In the genomic region with DNA sequence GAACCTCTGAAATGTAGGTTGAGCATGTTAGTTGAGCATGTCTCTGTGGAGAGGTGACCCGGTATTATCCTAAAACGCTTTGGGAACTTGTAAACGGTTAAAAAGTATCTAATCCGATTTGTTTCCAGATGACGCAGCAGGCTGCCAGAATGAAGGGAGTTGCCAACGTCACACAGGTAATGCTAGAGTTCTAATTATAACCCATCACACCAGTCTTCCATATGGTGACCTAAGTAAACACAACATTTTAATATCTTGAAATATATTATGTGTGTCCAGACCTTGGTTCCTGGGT, we compare ENCODE assay signal across 8 mouse cellular contexts. TPM values are rescaled to one million over a fixed set of nuclear protein-coding genes. Genes with fewer than 3 reads are reported as not detected.
DNase-seq lines count a peak whose midpoint lies in the region; ATAC-seq and TF ChIP-seq lines count a peak whose summit lies in the region.

No protein-coding gene starts in this region.

- no peak for TF ChIP-seq CTCF in ES-Bruce4 (IDR thresholded peaks at IDR 0.05; ENCODE audit: low read depth, low read length)

- H3K36me3 ChIP-seq in heart, embryonic 14.5 days (ENCODE audit: control insufficient read depth, insufficient read depth, low read length), result no peaks in the 10 kb centered on the region
- no peaks in the 10 kb centered on the region for H3K36me3 ChIP-seq in ES-Bruce4 (ENCODE audit: control insufficient read depth, insufficient read depth, low read length, poor library complexity, severe bottlenecking)
- no peaks in the 10 kb centered on the region for H3K36me3 ChIP-seq in embryonic facial prominence, embryonic 12.5 days
- H3K36me3 ChIP-seq in intestine, embryonic 15.5 days, result no peaks in the 10 kb centered on the region
- H3K36me3 ChIP-seq in neural tube, embryonic 12.5 days, result no peaks in the 10 kb centered on the region

- no peak overlapping the region; a peak in 1 of 4 replicates for H3K27ac ChIP-seq in heart, embryonic 14.5 days (replicated peaks in 1 of 2; ENCODE audit: control insufficient read depth in 1 of 2, insufficient read depth in 1 of 2, low read depth in 2 of 2, low read length in 2 of 2)
- H3K27ac ChIP-seq in ES-Bruce4 (ENCODE audit: insufficient read depth, low read length), result no peak overlapping the region
- H3K27ac ChIP-seq in embryonic facial prominence, embryonic 12.5 days, result no peak overlapping the region
- no peak overlapping the region for H3K27ac ChIP-seq in intestine, embryonic 15.5 days
- no peak overlapping the region for H3K27ac ChIP-seq in neural tube, embryonic 12.5 days

- peaks cover 5 to 15% of the 10 kb centered on the region in 2 experiments; a peak in 2 of 4 replicates for H3K4me1 ChIP-seq in heart, embryonic 14.5 days (ENCODE audit: control insufficient read depth in 2 of 2, insufficient read depth in 2 of 2, low read length in 2 of 2)
- H3K4me1 ChIP-seq in ES-Bruce4 (ENCODE audit: control insufficient read depth, insufficient read depth, low read length), result no peaks in the 10 kb centered on the region
- H3K4me1 ChIP-seq in embryonic facial prominence, embryonic 12.5 days, result peaks cover 6% of the 10 kb centered on the region; the same call in 1 of the 2 replicates
- peaks cover 3% of the 10 kb centered on the region; the same call in 1 of the 2 replicates for H3K4me1 ChIP-seq in intestine, embryonic 15.5 days (replicated peaks)
- H3K4me1 ChIP-seq in neural tube, embryonic 12.5 days, result peaks cover 7% of the 10 kb centered on the region

- peak overlapping the region; percentile 36 to 40; a peak in 3 of 4 replicates for H3K4me3 ChIP-seq in heart, embryonic 14.5 days (ENCODE audit: control insufficient read depth in 1 of 2, insufficient read depth in 1 of 2, low read depth in 1 of 2, low read length in 2 of 2)
- no peak overlapping the region for H3K4me3 ChIP-seq in ES-Bruce4 (ENCODE audit: low read depth, low read length)
- H3K4me3 ChIP-seq in embryonic facial prominence, embryonic 12.5 days, result peak overlapping the region; percentile 87
- H3K4me3 ChIP-seq in intestine, embryonic 15.5 days (replicated peaks), result peak overlapping the region; percentile 89
- H3K4me3 ChIP-seq in neural tube, embryonic 12.5 days, result peak overlapping the region; percentile 90; the same call in 1 of the 2 replicates

- WGBS in heart, embryonic 14.5 days, result 3% methylated on average over 6 of the region's 6 CpGs
- 5% methylated on average over 6 of the region's 6 CpGs for WGBS in embryonic facial prominence, embryonic 12.5 days
- WGBS in intestine, embryonic 15.5 days, result 6% methylated on average over 6 of the region's 6 CpGs
- WGBS in neural tube, embryonic 12.5 days, result 5% methylated on average over 6 of the region's 6 CpGs

- TF ChIP-seq EP300 in ES-Bruce4 (IDR thresholded peaks at IDR 0.05; ENCODE audit: insufficient read depth, low read depth, low read length), result no peak

- DNase-seq in heart, adult 8-10 months (ENCODE audit: low spot score), result no peak
- no peak for DNase-seq in embryo, embryonic 11 days
- no peak for DNase-seq in frontal cortex, postnatal 10 days (ENCODE audit: low spot score in 2 of 2)

- no peaks in the 10 kb centered on the region for H3K27me3 ChIP-seq in heart, embryonic 14.5 days (ENCODE audit: control insufficient read depth, insufficient read depth, low read length)
- no peaks in the 10 kb centered on the region; the same call in 1 of the 2 replicates for H3K27me3 ChIP-seq in ES-Bruce4 (ENCODE audit: control insufficient read depth, insufficient read depth, low read length, poor library complexity, severe bottlenecking)
- no peaks in the 10 kb centered on the region for H3K27me3 ChIP-seq in embryonic facial prominence, embryonic 12.5 days
- H3K27me3 ChIP-seq in intestine, embryonic 15.5 days (replicated peaks), result no peaks in the 10 kb centered on the region
- no peaks in the 10 kb centered on the region; the same call in 1 of the 2 replicates for H3K27me3 ChIP-seq in neural tube, embryonic 12.5 days (replicated peaks)

- H3K4me2 ChIP-seq in heart, embryonic 14.5 days (ENCODE audit: low read length), result peak overlapping the region; percentile 81
- H3K4me2 ChIP-seq in embryonic facial prominence, embryonic 12.5 days (replicated peaks), result peak overlapping the region; percentile 53
- H3K4me2 ChIP-seq in intestine, embryonic 15.5 days (replicated peaks), result peak overlapping the region; percentile 74
- peak overlapping the region; percentile 86 for H3K4me2 ChIP-seq in neural tube, embryonic 12.5 days (replicated peaks)

- H3K9ac ChIP-seq in heart, embryonic 14.5 days (ENCODE audit: low read length), result peak overlapping the region; percentile 59
- 0 out of 2 replicates have a peak overlapping the region, but pooled peaks have one; percentile 42 for H3K9ac ChIP-seq in ES-Bruce4 (ENCODE audit: low read depth, poor library complexity, severe bottlenecking)
- no peak overlapping the region for H3K9ac ChIP-seq in embryonic facial prominence, embryonic 12.5 days
- H3K9ac ChIP-seq in intestine, embryonic 15.5 days, result peak overlapping the region; percentile 38; the same call in 1 of the 2 replicates
- H3K9ac ChIP-seq in neural tube, embryonic 12.5 days, result no peak overlapping the region

- ATAC-seq in heart, embryonic 14.5 days (ENCODE audit: insufficient number of reproducible peaks, insufficient read depth, low FRiP score, low read depth), result no peak
- ATAC-seq in embryonic facial prominence, embryonic 12.5 days (ENCODE audit: insufficient number of reproducible peaks, insufficient read depth, low FRiP score, low TSS enrichment), result no peak
- no peak; the same call in 1 of the 2 replicates for ATAC-seq in intestine, embryonic 15.5 days
- no peak for ATAC-seq in neural tube, embryonic 12.5 days (ENCODE audit: low FRiP score, low read depth)

- no peaks in the 10 kb centered on the region for H3K9me3 ChIP-seq in heart, embryonic 14.5 days (ENCODE audit: control insufficient read depth, low read length)
- H3K9me3 ChIP-seq in ES-Bruce4 (replicated peaks; ENCODE audit: control insufficient read depth, insufficient read depth, low read length, poor library complexity, severe bottlenecking), result no peaks in the 10 kb centered on the region
- H3K9me3 ChIP-seq in embryonic facial prominence, embryonic 12.5 days, result no peaks in the 10 kb centered on the region
- H3K9me3 ChIP-seq in intestine, embryonic 15.5 days, result no peaks in the 10 kb centered on the region
- H3K9me3 ChIP-seq in neural tube, embryonic 12.5 days, result no peaks in the 10 kb centered on the region

- no peak for TF ChIP-seq POLR2A in ES-Bruce4 (IDR thresholded peaks at IDR 0.05; ENCODE audit: insufficient read depth, low read length)

RNA-seq across cellular contexts. Expression of a gene that starts 0.7 kb away (rescaled TPM):
- polyA plus RNA-seq in heart, embryonic 14.5 days (2014; fragmentation: Nextera tagmentation; extraction: Ambion mirVana), result 13.4 and 15.6 TPM in 2 replicates
- total RNA-seq in heart, adult 8-10 months (2022), result 10 to 100 TPM; 22.2 to 28.0 (median 23.6) TPM
- polyA plus RNA-seq in ES-Bruce4 (2011; ENCODE audit: insufficient read depth, insufficient read length, low read depth, missing spikeins), result 13.5 and 14.9 TPM in 2 replicates
- polyA plus RNA-seq in embryonic facial prominence, embryonic 12.5 days (2016; fragmentation: Nextera tagmentation; extraction: Ambion mirVana), result 16.1 and 17.9 TPM in 2 replicates
- 13.0 and 14.6 TPM in 2 replicates for polyA plus RNA-seq in intestine, embryonic 15.5 days (2015; fragmentation: Nextera tagmentation; extraction: Ambion mirVana)
- 14.3 and 14.4 TPM in 2 replicates for polyA plus RNA-seq in neural tube, embryonic 12.5 days (2016; fragmentation: Nextera tagmentation; extraction: Ambion mirVana)

RNA-seq across cellular contexts. Expression of a gene that starts 51.1 kb away (rescaled TPM):
- polyA plus RNA-seq in heart, embryonic 14.5 days (2014; fragmentation: Nextera tagmentation; extraction: Ambion mirVana), result not detected in 2 replicates
- not detected for total RNA-seq in heart, adult 8-10 months (2022)
- not detected in 2 replicates for polyA plus RNA-seq in ES-Bruce4 (2011; ENCODE audit: insufficient read depth, insufficient read length, low read depth, missing spikeins)
- not detected in 2 replicates for polyA plus RNA-seq in embryonic facial prominence, embryonic 12.5 days (2016; fragmentation: Nextera tagmentation; extraction: Ambion mirVana)
- polyA plus RNA-seq in intestine, embryonic 15.5 days (2015; fragmentation: Nextera tagmentation; extraction: Ambion mirVana), result not detected in 2 replicates
- not detected in 2 replicates for polyA plus RNA-seq in neural tube, embryonic 12.5 days (2016; fragmentation: Nextera tagmentation; extraction: Ambion mirVana)

Comparison
In these comparisons a context has a peak if more than half of its experiments do, and no peak if none do; other contexts are left out.
1. H3K9ac ChIP-seq: peak in heart, embryonic 14.5 days (single experiment), ES-Bruce4 (single experiment) and intestine, embryonic 15.5 days (single experiment); none in embryonic facial prominence, embryonic 12.5 days (single experiment) and neural tube, embryonic 12.5 days (single experiment).
2. Peak in every context shown above with its lines, with median percentiles within 50 percentile points of each other: H3K4me2 ChIP-seq.